Mouse (Mus musculus) liver, embryonic 14.5 days (tissue): Measurements from ENCODE around the gene Tor1b. TPM values are rescaled to one million over a fixed set of nuclear protein-coding genes. Genes with fewer than 3 reads are reported as not detected.
A peak's percentile ranks its signal among the peaks of the same experiment; 100 is the strongest.

Experiments used
- ATAC-seq: fragments of 200-750 bp; cut with Nextera tagmentation; 2 replicates; pipeline ENCODE4 v1.8.0; 2017; ENCODE audit warnings: moderate number of reproducible peaks, mild to moderate bottlenecking, moderate library complexity; ENCODE audit not compliant: insufficient read depth
- DNase-seq, 3 experiments: peaks; one replicate each; pipeline ENCODE4 v3.0.0-alpha.2; 2012 to 2013; ENCODE audit warnings: low read depth in 3 of 3, low spot score in 3 of 3
- H3K27ac ChIP-seq: fragments of 300-500 bp; sonication (generic); 2 replicates; pipeline ENCODE4 v1.5.1; 2014; ENCODE audit warnings: moderate library complexity, mild to moderate bottlenecking, control low read depth, inconsistent platforms
- H3K27me3 ChIP-seq: fragments of 300-500 bp; sonication (generic); 2 replicates; pipeline ENCODE4 v1.6.1; 2014; ENCODE audit warnings: mild to moderate bottlenecking, low read length, moderate library complexity; ENCODE audit not compliant: control insufficient read depth, insufficient read depth
- H3K36me3 ChIP-seq: fragments of 300-500 bp; sonication (generic); replicated peaks from 2 replicates; pipeline ENCODE4 v1.6.1; 2014; ENCODE audit warnings: low read depth; ENCODE audit not compliant: control insufficient read depth, insufficient read depth
- H3K4me1 ChIP-seq, 2 experiments: fragments of 200-500 bp in 1 of 2; fragments of 300-500 bp in 1 of 2; sonication (generic) in 1 of 2; replicated peaks; 2 replicates each; pipeline ENCODE4 v1.6.1; 2012 to 2014; ENCODE audit warnings: antibody characterized with exemption in 1 of 2, inconsistent platforms in 1 of 2, low read length in 1 of 2; ENCODE audit not compliant: control insufficient read depth in 2 of 2, insufficient read depth in 2 of 2
- H3K4me2 ChIP-seq: fragments of 300-500 bp; sonication (generic); 2 replicates; pipeline ENCODE4 v1.6.1; 2014; ENCODE audit warnings: low read depth, mild to moderate bottlenecking, control low read depth, moderate library complexity
- H3K4me3 ChIP-seq, 2 experiments: fragments of 200-500 bp in 1 of 2; fragments of 300-500 bp in 1 of 2; sonication (generic) in 1 of 2; 2 replicates each; pipeline ENCODE4 v1.5.1; 2012 to 2014; ENCODE audit warnings: low read depth in 2 of 2, low read length in 2 of 2, mild to moderate bottlenecking in 2 of 2, control low read depth in 1 of 2, inconsistent platforms in 1 of 2, moderate library complexity in 1 of 2; ENCODE audit not compliant: insufficient read depth in 1 of 2
- H3K9ac ChIP-seq: fragments of 300-500 bp; sonication (generic); replicated peaks from 2 replicates; pipeline ENCODE4 v1.6.1; 2014; ENCODE audit warnings: mild to moderate bottlenecking, control low read depth, moderate library complexity
- H3K9me3 ChIP-seq: fragments of 300-500 bp; sonication (generic); 2 replicates; pipeline ENCODE4 v1.6.1; 2016; ENCODE audit warnings: low read length, mixed read lengths; ENCODE audit not compliant: control insufficient read depth
- CTCF ChIP-seq: IDR thresholded peaks from 2 replicates; pipeline ENCODE4 v1.5.1; 2016; ENCODE audit warnings: antibody characterized with exemption, low read depth, control low read depth
- EP300 ChIP-seq: IDR thresholded peaks from 2 replicates; pipeline ENCODE4 v1.6.1; 2016; ENCODE audit warnings: antibody characterized with exemption, low read depth
- WGBS: fragments of 180-500 bp; shearing (Covaris S2); extraction: QIAGEN DNeasy Blood & Tissue Kit; methylation state at CpG from one replicate; pipeline ENCODE4 v1.1.7; 2014; ENCODE audit not compliant: insufficient replicate concordance; 5-methylcytosine and 5-hydroxymethylcytosine counted together
- polyA plus RNA-seq, 2 experiments: library from polyadenylated mRNA; depleted of rRNA in 1 of 2; stranded (reverse) in 1 of 2; unstranded in 1 of 2; fragments of >200 nt; fragmentation: Nextera tagmentation in 1 of 2; extraction: Ambion mirVana in 1 of 2; gene quantifications; 2 replicates each; pipeline versions ENCODE4 v1.2.1 to v1.2.3; 2012 to 2014

The Tor1b gene
- polyA plus RNA-seq (2012; rRNA removed) (10.7 and 14.6 TPM in 2 replicates), polyA plus RNA-seq (2014; fragmentation: Nextera tagmentation; extraction: Ambion mirVana) (14.7 and 15.7 TPM in 2 replicates)

DNA sequence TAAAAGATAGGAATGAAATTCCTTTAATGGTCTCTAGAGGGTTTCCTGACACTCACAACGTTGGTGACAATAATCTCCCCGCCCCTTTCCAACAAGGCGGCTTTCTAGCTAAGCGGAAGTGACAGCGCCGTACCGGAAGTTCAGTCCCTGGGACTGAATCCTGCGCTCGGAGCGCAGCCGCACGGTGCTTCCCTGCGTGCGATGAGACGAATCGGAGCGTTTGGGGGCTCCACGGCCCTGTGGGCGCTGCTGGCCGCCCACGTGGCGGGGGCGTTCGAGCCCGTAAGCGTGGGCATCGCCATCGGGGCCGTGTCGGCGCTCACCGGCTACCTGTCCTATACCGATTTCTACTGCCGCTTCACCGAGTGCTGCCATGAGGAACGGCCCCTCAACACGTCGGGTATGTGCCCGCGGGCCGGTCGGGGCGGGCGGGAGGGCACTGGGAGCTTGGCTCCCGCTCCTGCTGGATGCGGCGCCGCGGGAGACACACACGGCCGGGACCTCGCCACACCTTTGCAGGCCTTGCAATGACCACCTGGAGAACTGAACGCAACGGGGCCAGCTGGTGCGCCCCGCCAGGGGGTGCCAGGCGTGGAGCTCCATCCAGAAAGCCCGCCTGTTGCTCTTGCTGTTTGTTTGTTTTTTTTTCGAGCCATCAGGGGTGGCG is at the start of gene Tor1b:
Gene Tor1b, plus strand, starts transcription at position 136 of the 667 bp plus-strand sequence.
- peak within 1 kb of the TSS; percentile 68 to 73 for H3K4me3 ChIP-seq
- no peaks in the 10 kb centered on the region for H3K9me3 ChIP-seq
- WGBS: under 1% methylated on average over 60 of the region's 60 CpGs
- H3K27ac ChIP-seq: peak within 1 kb of the TSS; percentile 65
- TF ChIP-seq EP300 (no peak), CTCF (peak; percentile 60)
- peaks cover 10 to 21% of the 10 kb centered on the region in 2 experiments; a peak in 3 of 4 replicates for H3K4me1 ChIP-seq
- peak within 1 kb of the TSS; percentile 93 for H3K4me2 ChIP-seq
- peak; percentile 87 to 89 (median 88) for DNase-seq
- H3K9ac ChIP-seq: peak within 1 kb of the TSS; percentile 81
- H3K27me3 ChIP-seq: no peaks in the 10 kb centered on the region
- peak; percentile 87 for ATAC-seq
- peaks cover 25% of the 10 kb centered on the region for H3K36me3 ChIP-seq

DNA sequence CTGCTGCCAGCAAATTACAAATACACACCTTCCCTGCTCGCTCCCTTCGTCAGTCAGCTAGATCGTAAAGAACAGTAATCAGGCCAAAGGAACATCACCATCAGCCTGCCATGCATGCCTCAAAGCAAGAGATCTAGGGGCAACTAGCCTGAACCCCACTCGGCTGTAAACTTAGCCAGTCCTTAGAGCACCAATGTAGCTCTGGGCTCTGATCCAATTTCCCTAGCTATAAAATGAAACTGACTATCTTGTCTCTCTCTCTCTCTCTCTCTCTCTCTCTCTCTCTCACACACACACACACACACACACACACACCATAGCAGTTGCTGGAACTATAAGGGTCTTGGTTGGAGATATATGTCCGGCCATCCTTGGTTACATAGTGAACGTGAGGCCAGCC is 48.5 kb upstream of the Tor1b start:
- Histone ChIP-seq H3K4me1 (no peaks in the 10 kb centered on the region), H3K9me3 (no peaks in the 10 kb centered on the region), H3K27ac (no peak overlapping the region), H3K27me3 (peaks cover 14% of the 10 kb centered on the region), H3K4me2 (no peak overlapping the region), H3K36me3 (no peaks in the 10 kb centered on the region), H3K4me3 (no peak overlapping the region), H3K9ac (no peak overlapping the region)
- no peak for ATAC-seq
- WGBS: 60% methylated on average over 6 of the region's 6 CpGs
- no peak for DNase-seq
- TF ChIP-seq CTCF (no peak), EP300 (no peak)

DNA sequence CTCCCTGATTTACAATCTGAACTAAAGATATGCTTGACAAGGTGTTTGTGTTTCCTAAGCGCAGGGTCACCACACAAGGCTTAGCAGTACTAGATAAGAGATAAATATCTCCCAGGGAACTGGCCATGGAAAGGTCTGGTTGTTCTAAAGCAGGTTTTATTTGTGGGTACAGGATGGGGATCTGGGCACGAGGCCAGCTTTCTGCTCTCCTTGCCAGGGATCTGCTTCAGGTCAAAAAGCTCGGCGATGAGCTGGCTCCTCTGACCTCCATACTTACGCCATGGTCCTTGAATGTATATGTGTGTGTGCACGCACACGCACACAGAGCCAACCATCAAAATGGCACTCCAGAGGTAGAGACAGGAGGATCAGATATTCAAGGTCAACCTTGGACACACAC is 47.8 kb upstream of the Tor1b start:
- WGBS: 66% methylated on average over 7 of the region's 7 CpGs

DNA sequence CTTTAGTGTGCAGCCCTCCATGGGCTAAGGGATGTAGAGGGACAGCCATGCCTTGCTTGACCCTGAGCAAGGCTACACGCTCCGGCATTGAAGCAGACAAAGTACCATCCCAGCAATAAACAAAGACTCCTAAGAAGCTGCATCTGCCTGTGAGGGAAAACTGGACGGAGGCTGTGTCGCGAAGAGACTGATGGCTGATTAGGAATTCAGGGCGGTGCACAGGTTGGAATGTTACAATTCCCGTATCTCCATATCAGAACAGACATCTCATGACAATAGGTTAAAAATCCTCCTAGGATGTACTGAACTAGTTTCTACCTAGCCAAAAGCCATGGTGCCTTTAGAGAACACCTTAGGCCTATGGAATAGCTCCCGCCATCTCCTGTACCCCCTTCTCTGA is 46.9 kb upstream of the Tor1b start:
- TF ChIP-seq CTCF (no peak), EP300 (no peak)
- DNase-seq (no peak), ATAC-seq (no peak)

More for the DNA sequence above, 47.8 kb upstream of the Tor1b start:
- no peaks in the 10 kb centered on the region for H3K9me3 ChIP-seq
- H3K27ac ChIP-seq: no peak overlapping the region
- H3K27me3 ChIP-seq: peaks cover 14% of the 10 kb centered on the region
- no peaks in the 10 kb centered on the region for H3K36me3 ChIP-seq
- ATAC-seq (no peak), DNase-seq (no peak)
- no peak overlapping the region for H3K4me3 ChIP-seq
- no peak for TF ChIP-seq CTCF
- TF ChIP-seq EP300: no peak
- H3K9ac ChIP-seq: no peak overlapping the region
- no peaks in the 10 kb centered on the region for H3K4me1 ChIP-seq
- H3K4me2 ChIP-seq: no peak overlapping the region

DNA sequence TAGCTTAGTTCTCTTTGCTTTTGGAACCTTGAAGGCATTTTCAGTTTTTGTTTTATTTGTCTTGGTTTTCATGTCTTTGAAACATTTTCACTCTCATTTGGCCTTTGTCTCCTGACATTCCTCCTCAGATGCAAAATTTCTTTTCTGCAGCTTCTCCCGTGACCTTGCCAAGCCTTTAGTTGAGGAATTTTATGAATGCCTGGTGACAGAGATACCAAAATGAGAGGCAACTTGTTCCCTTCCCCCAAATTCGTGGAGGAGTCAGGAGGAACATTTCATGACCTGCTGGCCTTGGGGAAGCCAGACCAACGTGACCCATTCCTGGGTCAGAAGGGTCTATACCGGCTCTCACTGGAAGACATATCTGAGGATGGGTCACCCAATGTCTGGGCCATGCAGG is 46.1 kb upstream of the Tor1b start:
- Histone ChIP-seq H3K4me2 (no peak overlapping the region), H3K9ac (no peak overlapping the region), H3K4me3 (no peak overlapping the region), H3K9me3 (no peaks in the 10 kb centered on the region), H3K4me1 (no peaks in the 10 kb centered on the region), H3K27me3 (peaks cover 14% of the 10 kb centered on the region), H3K36me3 (no peaks in the 10 kb centered on the region), H3K27ac (no peak overlapping the region)
- DNase-seq (no peak), ATAC-seq (no peak)
- TF ChIP-seq CTCF (no peak), EP300 (no peak)
- 51% methylated on average over 4 of the region's 4 CpGs for WGBS

More for the DNA sequence above, 46.9 kb upstream of the Tor1b start:
- Histone ChIP-seq H3K36me3 (no peaks in the 10 kb centered on the region), H3K27ac (no peak overlapping the region), H3K4me3 (no peak overlapping the region), H3K4me1 (no peaks in the 10 kb centered on the region), H3K4me2 (no peak overlapping the region), H3K9ac (no peak overlapping the region), H3K9me3 (no peaks in the 10 kb centered on the region), H3K27me3 (peaks cover 14% of the 10 kb centered on the region)
- 78% methylated on average over 8 of the region's 8 CpGs for whole genome bisulfite sequencing
